Mouse (Mus musculus) MEL (cell line): ENCODE measurements around the gene Hrh2. TPM values are rescaled to one million over a fixed set of nuclear protein-coding genes. Genes with fewer than 3 reads are reported as not detected.

Experiments
- DNase-seq: peaks from one replicate; pipeline ENCODE4 v3.0.0; 2011; ENCODE audit warnings: low read depth, low spot score
- H3K27ac ChIP-seq: 2 replicates; pipeline ENCODE4 v1.5.1; 2012; ENCODE audit warnings: low read depth, mild to moderate bottlenecking, control low read depth, low read length, moderate library complexity; ENCODE audit not compliant: control insufficient read depth
- H3K27me3 ChIP-seq, 2 experiments: fragments of 150-350 bp in 1 of 2; sonication (generic) in 1 of 2; 2 replicates each; pipeline ENCODE4 v1.6.1; 2012; ENCODE audit warnings: low read length in 2 of 2, mild to moderate bottlenecking in 2 of 2, improper control_type of control experiment in 1 of 2, moderate library complexity in 1 of 2; ENCODE audit not compliant: insufficient read depth in 2 of 2, control insufficient read depth in 1 of 2
- H3K36me3 ChIP-seq, 2 experiments: 2 replicates each; pipeline ENCODE4 v1.6.1; 2012 to 2014; ENCODE audit warnings: low read length in 2 of 2, improper control_type of control experiment in 1 of 2, inconsistent platforms in 1 of 2, mild to moderate bottlenecking in 1 of 2; ENCODE audit not compliant: insufficient read depth in 2 of 2, control insufficient read depth in 1 of 2
- H3K4me1 ChIP-seq, 2 experiments: fragments of 150-350 bp in 1 of 2; sonication (generic) in 1 of 2; 2 replicates each; pipeline ENCODE4 v1.6.1; 2012; ENCODE audit warnings: low read length in 2 of 2, improper control_type of control experiment in 1 of 2, mild to moderate bottlenecking in 1 of 2; ENCODE audit not compliant: insufficient read depth in 2 of 2, control insufficient read depth in 1 of 2
- H3K4me3 ChIP-seq, 2 experiments: fragments of 150-350 bp in 1 of 2; sonication (generic) in 1 of 2; 2 replicates each; pipeline ENCODE4 v1.5.1; 2012; ENCODE audit warnings: low read depth in 2 of 2, low read length in 2 of 2, mild to moderate bottlenecking in 2 of 2, moderate library complexity in 2 of 2, control low read depth in 1 of 2, improper control_type of control experiment in 1 of 2; ENCODE audit not compliant: control insufficient read depth in 1 of 2, insufficient read depth in 1 of 2
- H3K79me2 ChIP-seq: 2 replicates; pipeline ENCODE4 v1.6.1; 2012; ENCODE audit warnings: mild to moderate bottlenecking, low read length, moderate library complexity; ENCODE audit not compliant: control insufficient read depth, poor library complexity, insufficient read depth
- H3K9ac ChIP-seq: 2 replicates; pipeline ENCODE4 v1.6.1; 2012; ENCODE audit warnings: low read depth, mild to moderate bottlenecking, control low read depth, low read length, moderate library complexity; ENCODE audit not compliant: control insufficient read depth, poor library complexity, severe bottlenecking
- H3K9me3 ChIP-seq: fragments of 150-350 bp; sonication (generic); replicated peaks from 2 replicates; pipeline ENCODE4 v1.6.1; 2012; ENCODE audit warnings: mild to moderate bottlenecking, low read length, improper control_type of control experiment, moderate library complexity; ENCODE audit not compliant: insufficient read depth
- BHLHE40 ChIP-seq: IDR thresholded peaks from 2 replicates; pipeline ENCODE4 v1.6.1; 2012; ENCODE audit warnings: low read depth, mild to moderate bottlenecking, inconsistent platforms, low read length, improper control_type of control experiment, borderline replicate concordance
- CHD1 ChIP-seq: IDR thresholded peaks from 2 replicates; pipeline ENCODE4 v1.6.1; 2012; ENCODE audit warnings: low read depth, mild to moderate bottlenecking, inconsistent platforms, low read length, improper control_type of control experiment
- CHD2 ChIP-seq: IDR thresholded peaks from 2 replicates; pipeline ENCODE4 v1.6.1; 2011; ENCODE audit warnings: low read length, improper control_type of control experiment
- EP300 ChIP-seq, 2 experiments: IDR thresholded peaks; 2 replicates each; pipeline ENCODE4 v1.6.1; 2011; ENCODE audit warnings: improper control_type of control experiment in 2 of 2, low read length in 2 of 2, low read depth in 1 of 2, mild to moderate bottlenecking in 1 of 2
- GABPA ChIP-seq: IDR thresholded peaks from 2 replicates; pipeline ENCODE4 v1.6.1; 2012; ENCODE audit warnings: low read depth, mild to moderate bottlenecking, inconsistent platforms, low read length, improper control_type of control experiment, moderate library complexity
- GATA1 ChIP-seq: IDR thresholded peaks from 2 replicates; pipeline ENCODE4 v1.6.1; 2011; ENCODE audit warnings: low read depth, low read length, improper control_type of control experiment
- JUND ChIP-seq: IDR thresholded peaks from 2 replicates; pipeline ENCODE4 v1.6.1; 2011; ENCODE audit warnings: low read depth, mild to moderate bottlenecking, improper control_type of control experiment, low read length
- MAFK ChIP-seq: IDR thresholded peaks from 2 replicates; pipeline ENCODE4 v1.6.1; 2011; ENCODE audit warnings: low read depth, mild to moderate bottlenecking, low read length, improper control_type of control experiment, borderline replicate concordance
- MXI1 ChIP-seq: IDR thresholded peaks from 2 replicates; pipeline ENCODE4 v1.6.1; 2011; ENCODE audit warnings: mild to moderate bottlenecking, low read depth, low read length, improper control_type of control experiment
- NELFE ChIP-seq: IDR thresholded peaks from 2 replicates; pipeline ENCODE4 v1.6.1; 2011; ENCODE audit warnings: low read depth, low read length, improper control_type of control experiment
- POLR2A ChIP-seq, 2 experiments: IDR thresholded peaks; 2 replicates each; pipeline ENCODE4 v1.6.1; 2011 to 2012; ENCODE audit warnings: low read length in 2 of 2, mild to moderate bottlenecking in 2 of 2, control low read depth in 1 of 2, improper control_type of control experiment in 1 of 2, low read depth in 1 of 2, moderate library complexity in 1 of 2; ENCODE audit not compliant: control insufficient read depth in 1 of 2, insufficient read depth in 1 of 2, poor library complexity in 1 of 2
- POLR2AphosphoS5 ChIP-seq: IDR thresholded peaks from 2 replicates; pipeline ENCODE4 v1.6.1; 2012; ENCODE audit warnings: low read depth, borderline replicate concordance, mild to moderate bottlenecking, inconsistent platforms, low read length, moderate library complexity, mixed read lengths
- SMC3 ChIP-seq: IDR thresholded peaks from 2 replicates; pipeline ENCODE4 v1.6.1; 2011; ENCODE audit warnings: low read depth, low read length, improper control_type of control experiment
- TBP ChIP-seq: IDR thresholded peaks from 2 replicates; pipeline ENCODE4 v1.8.0; 2011; ENCODE audit warnings: low read depth, low read length, improper control_type of control experiment
- USF2 ChIP-seq, 2 experiments: IDR thresholded peaks; 2 replicates each; pipeline ENCODE4 v1.6.1; 2011 to 2012; ENCODE audit warnings: improper control_type of control experiment in 2 of 2, low read length in 2 of 2, borderline replicate concordance in 1 of 2, inconsistent platforms in 1 of 2, low read depth in 1 of 2, mild to moderate bottlenecking in 1 of 2; ENCODE audit not compliant: insufficient read depth in 1 of 2
- ZC3H11A ChIP-seq: IDR thresholded peaks from 2 replicates; pipeline ENCODE4 v1.6.1; 2012; ENCODE audit warnings: low read depth, mild to moderate bottlenecking, inconsistent platforms, low read length, improper control_type of control experiment
- ZKSCAN1 ChIP-seq: IDR thresholded peaks from 2 replicates; pipeline ENCODE4 v1.6.1; 2012; ENCODE audit warnings: low read depth, mild to moderate bottlenecking, inconsistent platforms, low read length, improper control_type of control experiment, moderate library complexity
- ZMIZ1 ChIP-seq: IDR thresholded peaks from 2 replicates; pipeline ENCODE4 v1.6.1; 2012; ENCODE audit warnings: low read depth, mild to moderate bottlenecking, inconsistent platforms, low read length, improper control_type of control experiment, moderate library complexity
- ZNF384 ChIP-seq: IDR thresholded peaks from 2 replicates; pipeline ENCODE4 v1.6.1; 2012; ENCODE audit warnings: low read depth, mild to moderate bottlenecking, inconsistent platforms, low read length, improper control_type of control experiment
- polyA plus RNA-seq, 2 experiments: library from polyadenylated mRNA; stranded (reverse) in 1 of 2; unstranded in 1 of 2; fragments of >175 nt in 1 of 2; fragments of >200 nt in 1 of 2; gene quantifications; 2 replicates each; pipeline versions ENCODE4 v1.2.1 to v1.2.4; 2012; ENCODE audit warnings: low replicate concordance in 2 of 2, low read depth in 1 of 2; ENCODE audit not compliant: insufficient read length in 2 of 2, insufficient read depth in 1 of 2, missing spikeins in 1 of 2
- total RNA-seq: library from RNA; depleted of rRNA; stranded (reverse); fragments of 300-350 nt; gene quantifications from 2 replicates; pipeline ENCODE4 v1.2.3, GENCODE M21; 2012

The Hrh2 gene
- total and polyA plus RNA-seq, 3 experiments: 0.07 TPM; not detected in 2

DNA sequence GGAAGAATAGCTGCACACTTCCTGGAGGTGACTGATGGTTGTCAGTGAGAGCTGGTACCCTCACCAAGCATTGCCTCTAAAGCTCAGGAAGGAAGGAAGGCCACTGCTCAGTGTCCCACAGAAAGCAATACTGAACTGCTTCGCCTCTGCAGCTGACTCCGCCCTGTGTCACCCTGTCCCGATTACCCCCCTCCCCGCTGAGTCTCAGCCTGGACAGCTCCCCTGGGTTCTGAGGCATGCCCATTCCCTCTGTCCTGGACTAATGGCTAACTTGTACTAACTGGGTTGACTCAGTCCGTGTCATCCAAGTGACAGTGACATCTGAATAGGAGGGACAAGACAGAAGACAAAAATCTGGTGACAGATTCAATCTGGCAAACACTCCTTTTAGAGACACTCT lies 1.7 kb downstream of the Hrh2 start:
- Histone ChIP-seq H3K9ac (no peak overlapping the region), H3K27me3 (no peaks in the 10 kb centered on the region), H3K79me2 (no peaks in the 10 kb centered on the region), H3K4me1 (peaks cover 5 to 24% of the 10 kb centered on the region in 2 experiments; a peak in 3 of 4 replicates), H3K4me3 (no peak overlapping the region), H3K36me3 (peaks cover 0 to 5% of the 10 kb centered on the region in 2 experiments; a peak in 2 of 4 replicates)
- TF ChIP-seq MXI1 (no peak), ZC3H11A (no peak), GATA1 (no peak)
- TF ChIP-seq, all 39 proteins: peak for 0
- Histone ChIP-seq H3K9me3 (no peaks in the 10 kb centered on the region), H3K27ac (no peak overlapping the region)
- DNase-seq: no peak

- Histone ChIP-seq H3K36me3 (peaks cover 0 to 2% of the 10 kb centered on the region in 2 experiments; a peak in 1 of 4 replicates), H3K4me1 (peaks cover 2 to 6% of the 10 kb centered on the region in 2 experiments; a peak in 3 of 4 replicates), H3K9ac (no peak overlapping the region), H3K27ac (no peak overlapping the region), H3K79me2 (no peaks in the 10 kb centered on the region), H3K9me3 (no peaks in the 10 kb centered on the region), H3K4me3 (no peak overlapping the region), H3K27me3 (no peaks in the 10 kb centered on the region)
- TF ChIP-seq JUND (no peak), ZMIZ1 (no peak), POLR2AphosphoS5 (no peak), USF2 (IDR thresholded peaks at IDR 0.05; ENCODE audit: borderline replicate concordance in 1 of 2, insufficient read depth in 1 of 2, low read depth in 1 of 2, low read length in 2 of 2) (no peak), NELFE (no peak), ZNF384 (no peak), POLR2A (IDR thresholded peaks at IDR 0.05; ENCODE audit: control insufficient read depth in 1 of 2, insufficient read depth in 1 of 2, low read depth in 1 of 2, low read length in 2 of 2, poor library complexity in 1 of 2) (no peak), CHD2 (no peak), TBP (no peak), CHD1 (no peak), ZC3H11A (no peak), MAFK (no peak), ZKSCAN1 (no peak), GABPA (no peak), EP300 (IDR thresholded peaks at IDR 0.05; ENCODE audit: low read depth in 1 of 2, low read length in 2 of 2) (no peak), BHLHE40 (no peak), SMC3 (no peak)
- no peak for DNase-seq
These were observed 7.1 kb downstream of the Hrh2 start for GRCm38 (mm10) chr13:54199000-54199399.
